Mouse (Mus musculus): ENCODE results near the gene Zfp937. TPM values are rescaled to one million over a fixed set of nuclear protein-coding genes. Genes with fewer than 3 reads are reported as not detected.
"Not testable (repeated sequence)": the region's sequence is repeated elsewhere in the genome, so short reads cannot be mapped to it uniquely, and the experiment has no call there.

Gene Zfp937
- total and polyA plus RNA-seq, 2 experiments from 2014 or later: 3.0 to 6.5 TPM

DNA sequence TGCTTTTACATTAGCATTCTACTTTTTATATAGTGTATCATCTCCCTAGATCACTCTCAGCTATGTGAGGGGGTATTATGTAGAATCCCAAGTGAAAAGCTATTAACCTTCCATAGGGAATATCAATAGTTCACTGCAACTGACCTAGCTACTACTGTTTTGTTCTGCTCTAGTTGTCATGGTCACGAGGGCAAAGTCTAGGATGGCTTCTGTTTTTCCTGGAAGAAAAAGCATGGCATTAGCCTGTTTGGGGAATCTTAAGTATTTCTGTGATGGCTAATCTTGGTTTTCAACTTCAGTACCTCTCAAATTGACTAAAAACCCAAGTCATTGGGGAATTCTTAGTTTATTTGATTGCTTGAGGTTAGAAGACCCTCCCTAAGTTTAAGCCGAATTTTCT is 25.3 kb downstream of the Zfp937 start:
- TF ChIP-seq CTCF (IDR thresholded peaks at IDR 0.05): no peak
- 91% methylated on average over 2 of the region's 2 CpGs for WGBS
- no peak for DNase-seq (ENCODE audit: low spot score)
- ATAC-seq (ENCODE audit: low FRiP score): no peak
- Histone ChIP-seq H3K9ac (replicated peaks; ENCODE audit: low read length, poor library complexity, severe bottlenecking) (no peak overlapping the region), H3K4me2 (ENCODE audit: low read depth, low read length, poor library complexity, severe bottlenecking) (no peak overlapping the region), H3K4me1 (ENCODE audit: insufficient read depth, low read length) (no peaks in the 10 kb centered on the region), H3K27me3 (ENCODE audit: insufficient read depth, low read length) (no peaks in the 10 kb centered on the region), H3K4me3 (ENCODE audit: low read depth, low read length) (no peak overlapping the region), H3K9me3 (ENCODE audit: low read length) (peaks cover 24% of the 10 kb centered on the region; the same call in 1 of the 2 replicates), H3K36me3 (ENCODE audit: insufficient read depth, low read length) (no peaks in the 10 kb centered on the region), H3K27ac (ENCODE audit: low read depth, low read length) (no peak overlapping the region)

DNA sequence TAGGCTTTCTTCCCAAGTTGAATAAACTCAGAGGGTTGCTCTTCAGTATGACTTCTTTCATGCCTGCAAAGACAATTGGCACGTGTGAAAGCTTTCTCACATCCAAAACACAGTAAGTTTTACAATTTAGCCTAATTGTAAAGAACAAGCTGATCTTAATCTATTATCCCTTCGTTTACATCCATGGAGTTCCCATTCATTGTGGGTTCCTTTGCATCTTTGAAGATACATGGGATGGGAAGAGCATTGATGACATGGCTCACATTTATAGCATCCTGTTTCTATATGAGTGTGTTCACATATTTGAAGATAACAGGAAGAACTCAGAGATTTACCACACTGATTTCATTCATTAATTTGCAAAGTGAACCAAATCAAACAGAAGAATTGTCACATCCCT is 37.6 kb downstream of the Zfp937 start, which contains the start of gene Gm21994:
Gene Gm21994 (minus strand): TSS at position 101 of the 400 bp plus-strand sequence.
- H3K9me3 ChIP-seq (ENCODE audit: low read length); H3K4me2 ChIP-seq (ENCODE audit: low read depth, low read length, poor library complexity, severe bottlenecking); H3K4me3 ChIP-seq (ENCODE audit: low read depth, low read length); H3K27me3 ChIP-seq (ENCODE audit: insufficient read depth, low read length); H3K4me1 ChIP-seq (ENCODE audit: insufficient read depth, low read length); H3K9ac ChIP-seq (replicated peaks; ENCODE audit: low read length, poor library complexity, severe bottlenecking); ATAC-seq (ENCODE audit: low FRiP score); DNase-seq (ENCODE audit: low spot score); H3K27ac ChIP-seq (ENCODE audit: low read depth, low read length); H3K36me3 ChIP-seq (ENCODE audit: insufficient read depth, low read length): not testable (repeated sequence)
- WGBS: 57% methylated on average over 2 of the region's 2 CpGs

DNA sequence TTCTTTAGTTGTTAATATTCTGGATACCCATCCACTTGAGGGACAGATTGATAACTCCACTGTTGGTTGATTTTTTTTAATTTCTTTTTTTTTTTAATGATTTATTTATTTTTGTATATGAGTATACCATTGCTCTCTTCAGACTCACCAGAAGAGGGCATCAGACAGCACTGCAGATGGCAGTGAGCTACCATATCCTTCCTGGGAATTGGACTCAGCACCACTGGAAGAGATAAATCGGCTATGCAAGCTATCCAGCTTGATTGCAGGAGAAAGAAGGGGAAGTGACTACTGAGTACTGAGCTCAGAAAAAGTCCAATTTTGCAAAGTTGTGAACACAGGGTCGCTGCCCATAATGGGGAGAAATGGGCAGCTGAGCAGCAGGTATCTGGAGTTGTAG is 39.0 kb downstream of the Zfp937 start:
- H3K27ac ChIP-seq (ENCODE audit: low read depth, low read length); H3K27me3 ChIP-seq (ENCODE audit: insufficient read depth, low read length); ATAC-seq (ENCODE audit: low FRiP score); H3K9me3 ChIP-seq (ENCODE audit: low read length); H3K4me1 ChIP-seq (ENCODE audit: insufficient read depth, low read length); H3K36me3 ChIP-seq (ENCODE audit: insufficient read depth, low read length); DNase-seq (ENCODE audit: low spot score); H3K4me3 ChIP-seq (ENCODE audit: low read depth, low read length); H3K9ac ChIP-seq (replicated peaks; ENCODE audit: low read length, poor library complexity, severe bottlenecking); H3K4me2 ChIP-seq (ENCODE audit: low read depth, low read length, poor library complexity, severe bottlenecking): not testable (repeated sequence)
- 70% methylated on average over 2 of the region's 2 CpGs for WGBS

DNA sequence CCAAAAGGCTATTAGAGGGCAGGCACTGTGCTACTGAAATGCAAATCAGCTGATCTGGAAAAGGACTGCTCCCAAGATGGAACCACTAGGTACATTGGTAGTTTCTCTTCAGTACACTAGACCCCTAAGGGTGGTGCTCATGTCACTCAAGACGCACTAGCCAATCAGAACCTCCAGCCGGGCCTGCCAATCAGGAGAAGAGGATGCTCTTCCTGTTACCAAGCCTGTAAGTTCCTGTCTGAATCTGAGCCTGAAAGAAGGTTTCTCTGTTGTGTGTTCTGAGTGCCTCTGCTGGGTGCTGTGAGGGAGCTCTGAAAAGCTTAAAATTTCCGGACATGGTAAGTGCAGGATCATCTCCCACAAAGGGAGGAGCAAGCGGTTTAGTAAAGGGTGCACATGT is 39.4 kb downstream of the Zfp937 start, which contains the start of gene Gm14124:
Gene Gm14124 (plus strand): TSS at position 227 of the 400 bp plus-strand sequence.
- H3K36me3 ChIP-seq (ENCODE audit: insufficient read depth, low read length); H3K9me3 ChIP-seq (ENCODE audit: low read length); H3K9ac ChIP-seq (replicated peaks; ENCODE audit: low read length, poor library complexity, severe bottlenecking); H3K27ac ChIP-seq (ENCODE audit: low read depth, low read length); ATAC-seq (ENCODE audit: low FRiP score); DNase-seq (ENCODE audit: low spot score); H3K4me2 ChIP-seq (ENCODE audit: low read depth, low read length, poor library complexity, severe bottlenecking); H3K27me3 ChIP-seq (ENCODE audit: insufficient read depth, low read length); H3K4me1 ChIP-seq (ENCODE audit: insufficient read depth, low read length); H3K4me3 ChIP-seq (ENCODE audit: low read depth, low read length): not testable (repeated sequence)
- 85% methylated on average over 4 of the region's 4 CpGs for WGBS

Other genes with a start within 250 kb of the Zfp937 start
- 7.0 and 8.3 TPM in 2 replicates for gene Zfp120, start 81.4 kb upstream of the Zfp937 start, total RNA-seq (2014; rRNA removed)
- gene Zfp120, start 81.4 kb upstream of the Zfp937 start, polyA plus RNA-seq (2015; fragmentation: Nextera tagmentation; extraction: Ambion mirVana): 7.1 and 7.5 TPM in 2 replicates
- gene Gm10770, start 38.4 kb upstream of the Zfp937 start, total RNA-seq (2014; rRNA removed): not detected in 2 replicates
- gene Gm10770, start 38.4 kb upstream of the Zfp937 start, polyA plus RNA-seq (2015; fragmentation: Nextera tagmentation; extraction: Ambion mirVana): not detected in 2 replicates
- not detected in 2 replicates for gene Gm14139, start 36.3 kb upstream of the Zfp937 start, total RNA-seq (2014; rRNA removed)
- not detected in 2 replicates for gene Gm14139, start 36.3 kb upstream of the Zfp937 start, polyA plus RNA-seq (2015; fragmentation: Nextera tagmentation; extraction: Ambion mirVana)
- gene Gm21994, start 37.5 kb downstream of the Zfp937 start, total RNA-seq (2014; rRNA removed): 1.3 and 1.5 TPM in 2 replicates
- gene Gm21994, start 37.5 kb downstream of the Zfp937 start, polyA plus RNA-seq (2015; fragmentation: Nextera tagmentation; extraction: Ambion mirVana): 2.8 and 3.0 TPM in 2 replicates
- 0.09 TPM in 1 of 2 replicates, not detected in the other for gene Gm14124, start 39.4 kb downstream of the Zfp937 start, total RNA-seq (2014; rRNA removed)
- not detected in 2 replicates for gene Gm14124, start 39.4 kb downstream of the Zfp937 start, polyA plus RNA-seq (2015; fragmentation: Nextera tagmentation; extraction: Ambion mirVana)
- gene Gm10130, start 105.6 kb downstream of the Zfp937 start, total RNA-seq (2014; rRNA removed): not detected in 2 replicates
- gene Gm10130, start 105.6 kb downstream of the Zfp937 start, polyA plus RNA-seq (2015; fragmentation: Nextera tagmentation; extraction: Ambion mirVana): not detected in 2 replicates
- 11.5 and 13.0 TPM in 2 replicates for gene 3300002I08Rik, start 144.7 kb downstream of the Zfp937 start, total RNA-seq (2014; rRNA removed)
- gene 3300002I08Rik, start 144.7 kb downstream of the Zfp937 start, polyA plus RNA-seq (2015; fragmentation: Nextera tagmentation; extraction: Ambion mirVana): 10.9 and 13.5 TPM in 2 replicates
- 4.4 and 5.2 TPM in 2 replicates for gene Zfp442, start 233.4 kb downstream of the Zfp937 start, total RNA-seq (2014; rRNA removed)
- 4.5 and 5.1 TPM in 2 replicates for gene Zfp442, start 233.4 kb downstream of the Zfp937 start, polyA plus RNA-seq (2015; fragmentation: Nextera tagmentation; extraction: Ambion mirVana)